ENCODE assay signal across 20 mouse cellular contexts in genomic region chr16:32449665-32450064, GRCm38 (mm10). TPM values are rescaled to one million over a fixed set of nuclear protein-coding genes. Genes with fewer than 3 reads are reported as not detected.
A peak's percentile ranks its signal among the peaks of the same experiment; 100 is the strongest.
DNase-seq lines count a peak whose midpoint lies in the region; ATAC-seq and TF ChIP-seq lines count a peak whose summit lies in the region.
"Had no signal": no experiment of that assay in that cellular context is flagged by ENCODE, and none has a peak within 500 bp of the region (broad histone marks: within the 10 kb centered on the region; RNA-seq: fewer than 3 reads in every experiment).

No protein-coding gene starts in this region.

- TF ChIP-seq EP300 in liver, embryonic 14.5 days (IDR thresholded peaks at IDR 0.05; ENCODE audit: low read depth): peak; percentile 87

- no peak for DNase-seq in lung, adult 2 months
- DNase-seq in liver, embryonic 14.5 days (ENCODE audit: low read depth in 3 of 3, low spot score in 3 of 3): peak; percentile 78 to 82 (median 81)
- DNase-seq in heart, embryonic 10.5 days (ENCODE audit: low spot score): no peak
- DNase-seq in cerebellum, postnatal 4 days (ENCODE audit: low spot score in 2 of 2): no peak
- DNase-seq: adrenal gland, postnatal 14 days; cerebellum, adult 11 months; gastrocnemius, postnatal 10 days; kidney, adult 18-20 months; thymus, postnatal 25 days had no signal

- no peak overlapping the region for H3K9ac ChIP-seq in lung, embryonic 16.5 days (ENCODE audit: low read length)
- peak overlapping the region; percentile 79 for H3K9ac ChIP-seq in liver, embryonic 14.5 days (replicated peaks)
- no peak overlapping the region for H3K9ac ChIP-seq in stomach, embryonic 16.5 days (ENCODE audit: low read length)
- H3K9ac ChIP-seq in hindbrain, embryonic 12.5 days: no peak overlapping the region
- H3K9ac ChIP-seq: hindbrain, embryonic 13.5 days; limb, embryonic 15.5 days; neural tube, embryonic 15.5 days had no signal

- no peak for TF ChIP-seq POLR2A in lung, adult 2 months (IDR thresholded peaks at IDR 0.05; ENCODE audit: borderline replicate concordance, extremely low read depth, low read depth, low read length)

- H3K36me3 ChIP-seq in lung, embryonic 16.5 days (ENCODE audit: control insufficient read depth, insufficient read depth, low read length): peaks cover 3% of the 10 kb centered on the region; the same call in 1 of the 2 replicates
- H3K36me3 ChIP-seq in liver, embryonic 14.5 days (replicated peaks; ENCODE audit: control insufficient read depth, insufficient read depth, low read depth): peaks cover 30% of the 10 kb centered on the region
- H3K36me3 ChIP-seq in stomach, embryonic 16.5 days (ENCODE audit: control insufficient read depth, insufficient read depth, low read length): no peaks in the 10 kb centered on the region
- H3K36me3 ChIP-seq in heart, embryonic 10.5 days: peaks cover 20% of the 10 kb centered on the region
- H3K36me3 ChIP-seq in hindbrain, embryonic 12.5 days: peaks cover 15% of the 10 kb centered on the region; the same call in 1 of the 2 replicates

- WGBS in lung, embryonic 16.5 days: 55% methylated on average over 3 of the region's 3 CpGs
- 64% methylated on average over 3 of the region's 3 CpGs for WGBS in lung, adult 2 months
- WGBS in liver, embryonic 14.5 days (ENCODE audit: insufficient replicate concordance): 25% methylated on average over 3 of the region's 3 CpGs
- WGBS in stomach, embryonic 16.5 days: 68% methylated on average over 3 of the region's 3 CpGs
- WGBS in heart, embryonic 10.5 days: 81% methylated on average over 3 of the region's 3 CpGs
- 89% methylated on average over 3 of the region's 3 CpGs for WGBS in hindbrain, embryonic 12.5 days

- no peaks in the 10 kb centered on the region for H3K27me3 ChIP-seq in lung, embryonic 16.5 days (ENCODE audit: control insufficient read depth, insufficient read depth, low read depth, low read length)
- no peaks in the 10 kb centered on the region for H3K27me3 ChIP-seq in liver, embryonic 14.5 days (ENCODE audit: control insufficient read depth, insufficient read depth, low read length)
- H3K27me3 ChIP-seq in stomach, embryonic 16.5 days (ENCODE audit: control insufficient read depth, insufficient read depth, low read length): no peaks in the 10 kb centered on the region
- no peaks in the 10 kb centered on the region for H3K27me3 ChIP-seq in heart, embryonic 10.5 days (ENCODE audit: insufficient read depth, poor library complexity, severe bottlenecking)
- no peaks in the 10 kb centered on the region for H3K27me3 ChIP-seq in hindbrain, embryonic 12.5 days
- H3K27me3 ChIP-seq: hindbrain, embryonic 13.5 days; limb, embryonic 15.5 days; neural tube, embryonic 15.5 days had no signal

- H3K4me2 ChIP-seq in lung, embryonic 16.5 days (ENCODE audit: low read depth, low read length): no peak overlapping the region
- H3K4me2 ChIP-seq in liver, embryonic 14.5 days (ENCODE audit: low read depth): peak overlapping the region; percentile 91
- no peak overlapping the region for H3K4me2 ChIP-seq in stomach, embryonic 16.5 days (ENCODE audit: low read depth, low read length)
- H3K4me2 ChIP-seq in hindbrain, embryonic 12.5 days (replicated peaks): no peak overlapping the region
- H3K4me2 ChIP-seq: hindbrain, embryonic 13.5 days; limb, embryonic 15.5 days; neural tube, embryonic 15.5 days had no signal

- H3K4me3 ChIP-seq in lung, embryonic 16.5 days (ENCODE audit: low read length): no peak overlapping the region
- H3K4me3 ChIP-seq in lung, adult 2 months (replicated peaks; ENCODE audit: extremely low read depth, low read depth, low read length): no peak overlapping the region
- H3K4me3 ChIP-seq in liver, embryonic 14.5 days (ENCODE audit: insufficient read depth in 1 of 2, low read depth in 2 of 2, low read length in 2 of 2): peak overlapping the region; percentile 49 to 55
- H3K4me3 ChIP-seq in stomach, embryonic 16.5 days (replicated peaks; ENCODE audit: low read length): no peak overlapping the region
- H3K4me3 ChIP-seq in heart, embryonic 10.5 days: no peak overlapping the region
- H3K4me3 ChIP-seq in hindbrain, embryonic 12.5 days: no peak overlapping the region
- H3K4me3 ChIP-seq: hindbrain, embryonic 13.5 days; limb, embryonic 15.5 days; midbrain, embryonic 10.5 days; neural tube, embryonic 15.5 days had no signal

- no peak for TF ChIP-seq CTCF in lung, adult 2 months (IDR thresholded peaks at IDR 0.05; ENCODE audit: insufficient read depth, low read length)
- no peak for TF ChIP-seq CTCF in liver, embryonic 14.5 days (IDR thresholded peaks at IDR 0.05; ENCODE audit: low read depth)

- ATAC-seq in lung, embryonic 16.5 days (ENCODE audit: low read depth): 0 out of 2 replicates have a peak, but pooled peaks have one; percentile 62
- ATAC-seq in erythroblast, adult 5-6 weeks (replicated peaks; ENCODE audit: low FRiP score, poor library complexity, severe bottlenecking): peak; percentile 95
- peak; percentile 95 for ATAC-seq in liver, embryonic 14.5 days (ENCODE audit: insufficient read depth)
- ATAC-seq in stomach, embryonic 16.5 days (ENCODE audit: insufficient read depth, low FRiP score): peak; percentile 58; the same call in 1 of the 2 replicates
- no peak for ATAC-seq in hindbrain, embryonic 12.5 days (ENCODE audit: low FRiP score)
- ATAC-seq: forebrain, embryonic 16.5 days had no signal

- H3K4me1 ChIP-seq in lung, embryonic 16.5 days (replicated peaks; ENCODE audit: control insufficient read depth, insufficient read depth, low read length): no peaks in the 10 kb centered on the region
- peaks cover 9% of the 10 kb centered on the region for H3K4me1 ChIP-seq in lung, adult 2 months (ENCODE audit: control insufficient read depth, insufficient read depth, low read length)
- peaks cover 60 to 66% of the 10 kb centered on the region in 2 experiments for H3K4me1 ChIP-seq in liver, embryonic 14.5 days (replicated peaks; ENCODE audit: control insufficient read depth in 2 of 2, insufficient read depth in 2 of 2, low read length in 1 of 2)
- 0 out of 2 replicates have a peak, but pooled peaks cover 6% of the 10 kb centered on the region for H3K4me1 ChIP-seq in stomach, embryonic 16.5 days (ENCODE audit: control insufficient read depth, insufficient read depth, low read length)
- H3K4me1 ChIP-seq in heart, embryonic 10.5 days: peaks cover 15% of the 10 kb centered on the region
- no peaks in the 10 kb centered on the region for H3K4me1 ChIP-seq in hindbrain, embryonic 12.5 days
- H3K4me1 ChIP-seq: hindbrain, embryonic 13.5 days; midbrain, embryonic 10.5 days; neural tube, embryonic 15.5 days had no signal

- H3K27ac ChIP-seq in lung, embryonic 16.5 days (ENCODE audit: low read length): no peak overlapping the region; the same call in 1 of the 2 replicates
- peak overlapping the region; percentile 98 for H3K27ac ChIP-seq in liver, embryonic 14.5 days
- peak overlapping the region; percentile 76 for H3K27ac ChIP-seq in stomach, embryonic 16.5 days (ENCODE audit: low read length)
- no peak overlapping the region for H3K27ac ChIP-seq in heart, embryonic 10.5 days
- no peak overlapping the region for H3K27ac ChIP-seq in hindbrain, embryonic 12.5 days
- H3K27ac ChIP-seq: hindbrain, embryonic 13.5 days; limb, embryonic 15.5 days; midbrain, embryonic 10.5 days; neural tube, embryonic 15.5 days had no signal

- H3K9me3 ChIP-seq in lung, embryonic 16.5 days (ENCODE audit: control insufficient read depth, low read length): no peaks in the 10 kb centered on the region
- no peaks in the 10 kb centered on the region for H3K9me3 ChIP-seq in liver, embryonic 14.5 days (ENCODE audit: control insufficient read depth, low read length)
- no peaks in the 10 kb centered on the region for H3K9me3 ChIP-seq in stomach, embryonic 16.5 days (replicated peaks; ENCODE audit: control insufficient read depth, low read length)
- no peaks in the 10 kb centered on the region for H3K9me3 ChIP-seq in heart, embryonic 10.5 days
- no peaks in the 10 kb centered on the region for H3K9me3 ChIP-seq in hindbrain, embryonic 12.5 days (replicated peaks)
- H3K9me3 ChIP-seq: hindbrain, embryonic 13.5 days; limb, embryonic 15.5 days; midbrain, embryonic 10.5 days; neural tube, embryonic 15.5 days had no signal

RNA-seq across cellular contexts. Expression of gene Pcyt1a, which starts 18.9 kb away (rescaled TPM):
- polyA plus RNA-seq in lung, embryonic 16.5 days (2015; fragmentation: Nextera tagmentation; extraction: Ambion mirVana): 46.4 and 53.9 TPM in 2 replicates
- polyA plus RNA-seq in lung, adult 2 months (2012; rRNA removed): 37.0 and 55.2 TPM in 2 replicates
- total RNA-seq in erythroblast, adult 5-6 weeks (2015; ENCODE audit: low replicate concordance): 73.6 and 103 TPM in 2 replicates
- total RNA-seq in erythroblast, adult 5-6 weeks (2017; ENCODE audit: low replicate concordance): 164 and 198 TPM in 2 replicates
- 12.8 and 16.3 TPM in 2 replicates for polyA plus RNA-seq in liver, embryonic 14.5 days (2012; rRNA removed)
- 40.3 and 41.6 TPM in 2 replicates for polyA plus RNA-seq in liver, embryonic 14.5 days (2014; fragmentation: Nextera tagmentation; extraction: Ambion mirVana)
- 42.0 and 54.3 TPM in 2 replicates for polyA plus RNA-seq in stomach, embryonic 16.5 days (2015; fragmentation: Nextera tagmentation; extraction: Ambion mirVana)
- polyA plus RNA-seq in heart, embryonic 10.5 days (2016; fragmentation: Nextera tagmentation; extraction: Ambion mirVana): 36.6 and 43.9 TPM in 2 replicates
- polyA plus RNA-seq in hindbrain, embryonic 12.5 days (2016; fragmentation: Nextera tagmentation; extraction: Ambion mirVana): 47.5 and 48.6 TPM in 2 replicates

RNA-seq across cellular contexts. Expression of gene Tctex1d2, which starts 30.2 kb away (rescaled TPM):
- 30.1 and 31.8 TPM in 2 replicates for polyA plus RNA-seq in lung, embryonic 16.5 days (2015; fragmentation: Nextera tagmentation; extraction: Ambion mirVana)
- polyA plus RNA-seq in lung, adult 2 months (2012; rRNA removed): 3.3 and 5.5 TPM in 2 replicates
- 0.96 and 15.7 TPM in 2 replicates for total RNA-seq in erythroblast, adult 5-6 weeks (2015; ENCODE audit: low replicate concordance)
- 3.7 and 8.1 TPM in 2 replicates for total RNA-seq in erythroblast, adult 5-6 weeks (2017; ENCODE audit: low replicate concordance)
- polyA plus RNA-seq in liver, embryonic 14.5 days (2012; rRNA removed): 2.1 and 3.1 TPM in 2 replicates
- 6.4 and 7.2 TPM in 2 replicates for polyA plus RNA-seq in liver, embryonic 14.5 days (2014; fragmentation: Nextera tagmentation; extraction: Ambion mirVana)
- 24.4 and 24.5 TPM in 2 replicates for polyA plus RNA-seq in stomach, embryonic 16.5 days (2015; fragmentation: Nextera tagmentation; extraction: Ambion mirVana)
- polyA plus RNA-seq in heart, embryonic 10.5 days (2016; fragmentation: Nextera tagmentation; extraction: Ambion mirVana): 28.9 and 29.5 TPM in 2 replicates
- 27.6 and 29.8 TPM in 2 replicates for polyA plus RNA-seq in hindbrain, embryonic 12.5 days (2016; fragmentation: Nextera tagmentation; extraction: Ambion mirVana)

RNA-seq across cellular contexts. Expression of gene Slc51a, which starts 38.0 kb away (rescaled TPM):
- polyA plus RNA-seq in lung, embryonic 16.5 days (2015; fragmentation: Nextera tagmentation; extraction: Ambion mirVana): 0.28 and 0.55 TPM in 2 replicates
- polyA plus RNA-seq in lung, adult 2 months (2012; rRNA removed): 0.11 and 0.17 TPM in 2 replicates
- total RNA-seq in erythroblast, adult 5-6 weeks (2015; ENCODE audit: low replicate concordance): not detected in 2 replicates
- not detected in 2 replicates for total RNA-seq in erythroblast, adult 5-6 weeks (2017; ENCODE audit: low replicate concordance)
- 0.16 and 0.25 TPM in 2 replicates for polyA plus RNA-seq in liver, embryonic 14.5 days (2012; rRNA removed)
- polyA plus RNA-seq in liver, embryonic 14.5 days (2014; fragmentation: Nextera tagmentation; extraction: Ambion mirVana): 1.1 and 1.2 TPM in 2 replicates
- 9.5 and 12.0 TPM in 2 replicates for polyA plus RNA-seq in stomach, embryonic 16.5 days (2015; fragmentation: Nextera tagmentation; extraction: Ambion mirVana)
- polyA plus RNA-seq in heart, embryonic 10.5 days (2016; fragmentation: Nextera tagmentation; extraction: Ambion mirVana): 4.2 and 5.1 TPM in 2 replicates
- 0.09 and 0.14 TPM in 2 replicates for polyA plus RNA-seq in hindbrain, embryonic 12.5 days (2016; fragmentation: Nextera tagmentation; extraction: Ambion mirVana)
- total RNA-seq: adrenal gland, postnatal 14 days; gastrocnemius, postnatal 10 days; left cerebral cortex, adult 8-10 months had no signal

RNA-seq across cellular contexts. Expression of gene Zdhhc19, which starts 46.4 kb away (rescaled TPM):
- not detected in 2 replicates for polyA plus RNA-seq in lung, embryonic 16.5 days (2015; fragmentation: Nextera tagmentation; extraction: Ambion mirVana)
- polyA plus RNA-seq in lung, adult 2 months (2012; rRNA removed): not detected in 2 replicates
- not detected in 2 replicates for total RNA-seq in erythroblast, adult 5-6 weeks (2015; ENCODE audit: low replicate concordance)
- total RNA-seq in erythroblast, adult 5-6 weeks (2017; ENCODE audit: low replicate concordance): not detected in 2 replicates
- polyA plus RNA-seq in liver, embryonic 14.5 days (2012; rRNA removed): not detected in 2 replicates
- not detected in 2 replicates for polyA plus RNA-seq in liver, embryonic 14.5 days (2014; fragmentation: Nextera tagmentation; extraction: Ambion mirVana)
- polyA plus RNA-seq in stomach, embryonic 16.5 days (2015; fragmentation: Nextera tagmentation; extraction: Ambion mirVana): 0.29 and 0.37 TPM in 2 replicates
- not detected in 2 replicates for polyA plus RNA-seq in heart, embryonic 10.5 days (2016; fragmentation: Nextera tagmentation; extraction: Ambion mirVana)
- not detected in 2 replicates for polyA plus RNA-seq in hindbrain, embryonic 12.5 days (2016; fragmentation: Nextera tagmentation; extraction: Ambion mirVana)
- total RNA-seq: adrenal gland, postnatal 14 days; gastrocnemius, postnatal 10 days; left cerebral cortex, adult 8-10 months had no signal
- polyA plus RNA-seq: forebrain, embryonic 16.5 days; heart, embryonic 14.5 days; hindbrain, embryonic 13.5 days; limb, embryonic 15.5 days; midbrain, embryonic 10.5 days; neural tube, embryonic 15.5 days had no signal

RNA-seq across cellular contexts. Expression of gene Tm4sf19, which starts 49.4 kb away (rescaled TPM):
- polyA plus RNA-seq in lung, embryonic 16.5 days (2015; fragmentation: Nextera tagmentation; extraction: Ambion mirVana): not detected in 2 replicates
- polyA plus RNA-seq in lung, adult 2 months (2012; rRNA removed): 0.29 TPM in 1 of 2 replicates, not detected in the other
- total RNA-seq in erythroblast, adult 5-6 weeks (2015; ENCODE audit: low replicate concordance): not detected in 2 replicates
- total RNA-seq in erythroblast, adult 5-6 weeks (2017; ENCODE audit: low replicate concordance): 0.70 TPM in 1 of 2 replicates, not detected in the other
- polyA plus RNA-seq in liver, embryonic 14.5 days (2012; rRNA removed): 0.04 TPM in 1 of 2 replicates, not detected in the other
- polyA plus RNA-seq in liver, embryonic 14.5 days (2014; fragmentation: Nextera tagmentation; extraction: Ambion mirVana): not detected in 2 replicates
- polyA plus RNA-seq in stomach, embryonic 16.5 days (2015; fragmentation: Nextera tagmentation; extraction: Ambion mirVana): not detected in 2 replicates
- polyA plus RNA-seq in heart, embryonic 10.5 days (2016; fragmentation: Nextera tagmentation; extraction: Ambion mirVana): not detected in 2 replicates
- not detected in 2 replicates for polyA plus RNA-seq in hindbrain, embryonic 12.5 days (2016; fragmentation: Nextera tagmentation; extraction: Ambion mirVana)
- total RNA-seq: adrenal gland, postnatal 14 days had no signal
- polyA plus RNA-seq: forebrain, embryonic 16.5 days; heart, embryonic 14.5 days; hindbrain, embryonic 13.5 days; midbrain, embryonic 10.5 days; neural tube, embryonic 15.5 days had no signal

Comparison
In these comparisons a context has a peak if more than half of its experiments do, and no peak if none do; other contexts are left out.
1. H3K27ac ChIP-seq: peak in liver, embryonic 14.5 days (single experiment) and stomach, embryonic 16.5 days (single experiment); none in lung, embryonic 16.5 days (single experiment), heart, embryonic 10.5 days (single experiment) and hindbrain, embryonic 12.5 days (single experiment).
2. H3K4me3 ChIP-seq: peak in liver, embryonic 14.5 days (2 of 2); none in lung, embryonic 16.5 days (single experiment), lung, adult 2 months (single experiment), stomach, embryonic 16.5 days (single experiment), heart, embryonic 10.5 days (single experiment) and hindbrain, embryonic 12.5 days (single experiment).
3. DNase-seq: peak in liver, embryonic 14.5 days (3 of 3); none in lung, adult 2 months (single experiment), heart, embryonic 10.5 days (single experiment) and cerebellum, postnatal 4 days (0 of 2).